Mouse (Mus musculus) left cerebral cortex, postnatal 10 days (tissue): ENCODE results near the gene Atp9a. TPM values are rescaled to one million over a fixed set of nuclear protein-coding genes. Genes with fewer than 3 reads are reported as not detected.
A peak's percentile ranks its signal among the peaks of the same experiment; 100 is the strongest.

Experiments
- DNase-seq, 2 experiments: peaks; one replicate each; pipeline ENCODE4 v3.0.0; 2021 to 2022; ENCODE audit warnings: low spot score in 2 of 2, mixed read lengths in 1 of 2; ENCODE audit errors: extremely low spot score in 1 of 2
- intact Hi-C: fragments of 180-260 bp; cut with DNase I; formaldehyde crosslinking; loops from one replicate; pipeline ENCODE4 v1.15.1; 2025
- total RNA-seq, 2 experiments: library from RNA; stranded (reverse); gene quantifications; 2 replicates each; pipeline ENCODE4 v1.2.3; 2021

Atp9a gene
- total RNA-seq, 2 experiments from 2014 or later = 486 to 487 TPM

- DNase-seq = no peak
- intact Hi-C loops = no loop called here
Observed at GRCm38 (mm10) chr2:168621111-168621802, 121.0 kb downstream of the Atp9a start.

GRCm38 (mm10) chr2:168618205-168618717, 123.9 kb downstream of the Atp9a start:
- intact Hi-C loops = no loop called here
- DNase-seq = no peak

- intact Hi-C loops = no loop called here
Observed at GRCm38 (mm10) chr2:168615160-168615559, 127.0 kb downstream of the Atp9a start.

GRCm38 (mm10) chr2:168614170-168614872, 127.9 kb downstream of the Atp9a start:
- DNase-seq = no peak
- intact Hi-C loops = no loop called here

More at GRCm38 (mm10) chr2:168615160-168615559, 127.0 kb downstream of the Atp9a start:
- DNase-seq = peak in 1 of 2 experiments; percentile 63

GRCm38 (mm10) chr2:168613092-168613880, 128.9 kb downstream of the Atp9a start:
- DNase-seq = no peak
- intact Hi-C loops = no loop called here

- no peak for DNase-seq
- intact Hi-C loops = no loop called here
Observed at GRCm38 (mm10) chr2:168610941-168611340, 131.3 kb downstream of the Atp9a start.

GRCm38 (mm10) chr2:168609653-168610248, 132.5 kb downstream of the Atp9a start:
- intact Hi-C loops = no loop called here
- peak in 1 of 2 experiments; percentile 46 for DNase-seq

- DNase-seq = no peak
- intact Hi-C loops = no loop called here
Observed at GRCm38 (mm10) chr2:168608125-168608564, 134.1 kb downstream of the Atp9a start.

- peak in 1 of 2 experiments; percentile 59 for DNase-seq
Observed at GRCm38 (mm10) chr2:168604655-168605070, 137.5 kb downstream of the Atp9a start.

GRCm38 (mm10) chr2:168602387-168602741, 139.8 kb downstream of the Atp9a start:
- no peak for DNase-seq
- intact Hi-C loops = no loop called here

More at GRCm38 (mm10) chr2:168604655-168605070, 137.5 kb downstream of the Atp9a start:
- intact Hi-C loops = no loop called here

- DNase-seq = peak; percentile 83 to 90
- intact Hi-C loops = no loop called here
Observed at GRCm38 (mm10) chr2:168601491-168602386, 140.5 kb downstream of the Atp9a start, which contains the start of gene Nfatc2. Nfatc2 (minus strand) TSS chr2:168601657.

GRCm38 (mm10) chr2:168600750-168601490, 141.3 kb downstream of the Atp9a start:
- intact Hi-C loops = no loop called here
- peak; percentile 54 to 73 for DNase-seq

GRCm38 (mm10) chr2:168595693-168596092, 146.5 kb downstream of the Atp9a start:
- intact Hi-C loops = no loop called here
- DNase-seq = no peak

GRCm38 (mm10) chr2:168593676-168594075, 148.5 kb downstream of the Atp9a start:
- no peak for DNase-seq
- intact Hi-C loops = no loop called here

- intact Hi-C loops = no loop called here
- no peak for DNase-seq
Observed at GRCm38 (mm10) chr2:168593004-168593403, 149.2 kb downstream of the Atp9a start.

- DNase-seq = no peak
- intact Hi-C loops = no loop called here
Observed at GRCm38 (mm10) chr2:168591076-168591475, 151.1 kb downstream of the Atp9a start.

GRCm38 (mm10) chr2:168590556-168590955, 151.7 kb downstream of the Atp9a start:
- intact Hi-C loops = no loop called here
- no peak for DNase-seq
